Mouse (Mus musculus): ENCODE data around the gene Ntm. TPM values are rescaled to one million over a fixed set of nuclear protein-coding genes. Genes with fewer than 3 reads are reported as not detected.

The Ntm gene
- polyA plus RNA-seq, 1 experiment from 2014 or later, result 0.66 TPM

DNA sequence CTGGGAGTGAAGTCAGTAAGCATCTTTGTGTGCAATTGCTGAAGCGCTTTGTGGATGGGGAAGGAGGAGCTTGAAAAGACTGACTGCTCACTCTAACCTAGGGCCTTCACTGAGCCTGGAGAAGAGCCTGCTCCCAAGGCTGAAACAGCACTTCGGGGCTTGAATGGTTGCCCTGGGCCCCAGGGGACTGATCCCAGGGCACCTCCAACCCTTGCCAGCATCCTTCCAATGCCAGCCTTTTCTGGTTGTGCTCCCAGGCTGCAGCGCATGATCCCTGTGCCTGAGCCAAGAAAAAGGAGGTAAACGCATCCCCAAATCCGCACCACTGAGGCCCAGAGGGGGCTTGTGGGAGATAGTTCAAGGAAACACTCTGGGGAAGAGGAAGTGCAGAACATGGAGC, 128.0 kb downstream of the Ntm start:
- Histone ChIP-seq H3K9ac (no peak overlapping the region), H3K4me1 (replicated peaks) (no peaks in the 10 kb centered on the region), H3K9me3 (replicated peaks) (no peaks in the 10 kb centered on the region), H3K27ac (replicated peaks) (no peak overlapping the region), H3K27me3 (no peaks in the 10 kb centered on the region), H3K4me2 (no peak overlapping the region), H3K36me3 (replicated peaks) (no peaks in the 10 kb centered on the region), H3K4me3 (replicated peaks) (no peak overlapping the region)
- WGBS (ENCODE audit: insufficient replicate concordance), result 66% methylated on average over 5 of the region's 5 CpGs
- no peak for ATAC-seq (ENCODE audit: insufficient read depth)

DNA sequence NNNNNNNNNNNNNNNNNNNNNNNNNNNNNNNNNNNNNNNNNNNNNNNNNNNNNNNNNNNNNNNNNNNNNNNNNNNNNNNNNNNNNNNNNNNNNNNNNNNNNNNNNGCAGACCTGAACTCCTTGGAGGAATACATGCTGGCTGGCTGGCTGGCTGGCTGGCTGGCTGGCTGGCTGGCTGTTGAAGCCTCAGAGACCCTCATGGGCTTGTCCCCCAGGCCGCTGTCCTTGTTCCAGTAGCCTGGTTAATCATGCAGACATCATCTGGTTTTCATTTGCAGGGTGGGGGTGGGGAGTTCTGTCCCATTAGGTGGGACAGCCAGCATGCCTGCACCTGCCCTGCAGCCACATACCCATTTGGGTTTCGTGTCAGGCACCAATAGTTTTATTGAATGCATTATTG, 129.2 kb downstream of the Ntm start:
- Histone ChIP-seq H3K27me3 (no peaks in the 10 kb centered on the region), H3K4me2 (no peak overlapping the region), H3K27ac (replicated peaks) (no peak overlapping the region), H3K36me3 (replicated peaks) (no peaks in the 10 kb centered on the region), H3K9me3 (replicated peaks) (no peaks in the 10 kb centered on the region), H3K4me3 (replicated peaks) (no peak overlapping the region), H3K4me1 (replicated peaks) (no peaks in the 10 kb centered on the region), H3K9ac (no peak overlapping the region)
- no peak for ATAC-seq (ENCODE audit: insufficient read depth)
- WGBS (ENCODE audit: insufficient replicate concordance), result 30% methylated on average over 2 of the region's 2 CpGs

DNA sequence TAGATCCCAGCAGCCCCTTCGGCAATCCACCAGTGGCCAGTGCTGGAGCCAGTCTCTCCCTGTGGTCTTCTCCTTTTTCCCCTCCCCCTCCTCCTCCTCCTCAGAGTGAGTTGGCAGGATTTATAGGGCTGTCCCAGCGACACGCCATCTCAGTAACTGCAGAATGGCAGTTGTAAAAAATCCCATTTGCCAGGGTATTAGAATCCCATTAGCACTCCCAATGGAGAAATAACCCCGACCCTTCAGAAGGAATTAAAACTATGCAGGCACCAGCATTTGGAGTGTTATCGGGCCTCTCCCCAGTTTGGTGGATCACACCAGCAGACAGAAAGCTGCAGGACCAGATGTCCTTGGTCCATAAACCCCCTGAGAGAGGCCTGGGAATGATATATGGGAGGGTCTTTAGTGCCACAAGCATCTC, 135.7 kb downstream of the Ntm start:
- no peak for ATAC-seq (ENCODE audit: insufficient read depth)

DNA sequence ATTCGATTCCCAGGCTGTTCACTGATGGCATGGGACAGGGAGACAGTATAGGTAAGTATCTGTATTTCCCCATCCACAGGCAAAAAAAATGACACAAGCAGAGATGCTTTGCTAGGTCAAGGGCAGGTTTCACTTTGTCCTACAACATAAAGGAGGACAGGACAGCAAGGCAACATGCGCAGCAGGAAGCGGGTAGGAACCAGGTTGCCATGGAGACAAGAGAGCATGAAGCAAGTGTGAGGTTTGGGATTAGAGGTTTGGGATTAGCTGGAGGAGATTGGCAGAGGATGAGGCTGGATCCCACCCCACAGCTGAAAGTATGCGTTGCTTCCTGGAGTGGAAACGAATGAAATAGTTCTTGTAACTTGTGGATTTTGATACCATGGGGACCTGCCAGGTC, 137.7 kb downstream of the Ntm start:
- Histone ChIP-seq H3K36me3 (replicated peaks) (no peaks in the 10 kb centered on the region), H3K9me3 (replicated peaks) (no peaks in the 10 kb centered on the region), H3K9ac (no peak overlapping the region), H3K27ac (replicated peaks) (no peak overlapping the region), H3K4me1 (replicated peaks) (no peaks in the 10 kb centered on the region), H3K27me3 (no peaks in the 10 kb centered on the region), H3K4me2 (no peak overlapping the region), H3K4me3 (replicated peaks) (no peak overlapping the region)
- no peak for ATAC-seq (ENCODE audit: insufficient read depth)
- 71% methylated on average over 5 of the region's 5 CpGs for WGBS (ENCODE audit: insufficient replicate concordance)

More for the DNA sequence above, 135.7 kb downstream of the Ntm start:
- Histone ChIP-seq H3K4me2 (no peak overlapping the region), H3K9me3 (replicated peaks) (no peaks in the 10 kb centered on the region), H3K27me3 (no peaks in the 10 kb centered on the region), H3K27ac (replicated peaks) (no peak overlapping the region), H3K36me3 (replicated peaks) (no peaks in the 10 kb centered on the region), H3K9ac (no peak overlapping the region), H3K4me3 (replicated peaks) (no peak overlapping the region), H3K4me1 (replicated peaks) (no peaks in the 10 kb centered on the region)
- 25% methylated on average over 5 of the region's 5 CpGs for WGBS (ENCODE audit: insufficient replicate concordance)

DNA sequence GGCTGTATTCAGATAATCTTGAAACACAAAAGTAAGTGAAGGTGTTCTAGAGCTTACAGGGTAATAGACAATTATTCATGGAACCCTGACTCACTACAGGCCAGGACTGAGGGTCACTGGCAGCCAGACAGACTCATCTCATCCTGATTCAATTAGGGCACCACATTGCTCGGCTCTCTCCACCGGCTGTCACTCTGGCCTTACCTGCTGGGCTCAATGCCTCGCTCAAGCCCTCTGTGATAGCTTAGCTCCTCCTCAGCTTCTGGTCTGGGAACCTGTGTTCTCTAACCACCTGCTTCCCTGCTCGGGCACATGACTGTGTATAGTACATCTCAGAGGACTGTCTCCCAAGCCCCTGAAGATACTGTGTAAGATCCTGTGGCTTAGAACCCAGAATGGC, 139.2 kb downstream of the Ntm start:
- no peak for ATAC-seq (ENCODE audit: insufficient read depth)
- H3K4me3 ChIP-seq (replicated peaks), result no peak overlapping the region

DNA sequence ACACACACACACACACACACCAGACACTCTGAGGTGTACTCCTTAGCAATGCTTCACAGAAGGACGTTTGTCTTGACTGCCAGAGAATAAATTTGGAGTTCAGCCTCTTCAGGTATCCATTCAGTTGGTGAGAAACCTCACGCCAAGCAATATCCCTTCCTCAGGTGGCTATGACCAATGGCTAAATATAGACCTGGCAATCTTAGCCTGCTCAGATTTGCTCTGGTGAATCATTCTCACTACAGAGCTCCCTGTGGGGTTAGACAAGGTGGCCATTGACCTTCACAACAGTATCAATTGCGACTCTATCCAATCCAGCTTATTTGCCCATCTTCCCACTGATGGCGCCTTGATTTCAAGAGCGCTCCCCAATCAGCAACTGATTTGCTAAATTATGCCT, 150.3 kb downstream of the Ntm start:
- WGBS (ENCODE audit: insufficient replicate concordance), result 57% methylated on average over 5 of the region's 5 CpGs
- Histone ChIP-seq H3K9me3 (replicated peaks) (no peaks in the 10 kb centered on the region), H3K27me3 (no peaks in the 10 kb centered on the region), H3K36me3 (replicated peaks) (no peaks in the 10 kb centered on the region), H3K27ac (replicated peaks) (no peak overlapping the region), H3K9ac (no peak overlapping the region), H3K4me1 (replicated peaks) (no peaks in the 10 kb centered on the region), H3K4me2 (no peak overlapping the region), H3K4me3 (replicated peaks) (no peak overlapping the region)
- no peak for ATAC-seq (ENCODE audit: insufficient read depth)

More for the DNA sequence above, 139.2 kb downstream of the Ntm start:
- H3K9ac ChIP-seq, result no peak overlapping the region
- H3K27me3 ChIP-seq, result no peaks in the 10 kb centered on the region
- H3K9me3 ChIP-seq (replicated peaks), result no peaks in the 10 kb centered on the region
- no peak overlapping the region for H3K4me2 ChIP-seq
- H3K36me3 ChIP-seq (replicated peaks), result no peaks in the 10 kb centered on the region
- H3K27ac ChIP-seq (replicated peaks), result no peak overlapping the region
- 56% methylated on average over 4 of the region's 4 CpGs for WGBS (ENCODE audit: insufficient replicate concordance)
- no peaks in the 10 kb centered on the region for H3K4me1 ChIP-seq (replicated peaks)

DNA sequence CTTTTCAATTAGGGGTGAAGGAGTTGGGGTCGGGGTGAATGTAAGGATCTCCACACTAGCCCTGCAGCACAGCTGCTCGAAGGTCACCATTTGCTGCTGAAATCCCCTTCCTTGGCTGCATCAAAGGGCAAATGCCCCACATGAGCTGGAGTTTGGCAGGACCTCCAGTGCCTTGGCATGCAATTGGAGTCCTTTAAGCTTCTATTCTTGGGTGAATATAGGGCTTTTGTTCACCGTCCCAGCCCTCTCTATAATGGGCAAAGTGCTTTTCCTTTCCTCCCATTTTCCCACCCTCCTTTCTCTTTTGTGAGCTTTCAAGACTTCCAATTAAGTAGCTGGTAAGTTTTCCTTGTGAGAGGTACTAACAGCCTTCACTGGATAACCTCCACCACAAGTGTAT, 156.2 kb downstream of the Ntm start:
- H3K4me3 ChIP-seq (replicated peaks), result no peak overlapping the region
- H3K4me2 ChIP-seq, result no peak overlapping the region
- no peaks in the 10 kb centered on the region for H3K27me3 ChIP-seq
- H3K36me3 ChIP-seq (replicated peaks), result no peaks in the 10 kb centered on the region
- no peaks in the 10 kb centered on the region for H3K9me3 ChIP-seq (replicated peaks)
- 49% methylated on average over 3 of the region's 3 CpGs for WGBS (ENCODE audit: insufficient replicate concordance)
- no peak for ATAC-seq (ENCODE audit: insufficient read depth)
- H3K9ac ChIP-seq, result no peak overlapping the region
- H3K4me1 ChIP-seq (replicated peaks), result no peaks in the 10 kb centered on the region
- no peak overlapping the region for H3K27ac ChIP-seq (replicated peaks)

DNA sequence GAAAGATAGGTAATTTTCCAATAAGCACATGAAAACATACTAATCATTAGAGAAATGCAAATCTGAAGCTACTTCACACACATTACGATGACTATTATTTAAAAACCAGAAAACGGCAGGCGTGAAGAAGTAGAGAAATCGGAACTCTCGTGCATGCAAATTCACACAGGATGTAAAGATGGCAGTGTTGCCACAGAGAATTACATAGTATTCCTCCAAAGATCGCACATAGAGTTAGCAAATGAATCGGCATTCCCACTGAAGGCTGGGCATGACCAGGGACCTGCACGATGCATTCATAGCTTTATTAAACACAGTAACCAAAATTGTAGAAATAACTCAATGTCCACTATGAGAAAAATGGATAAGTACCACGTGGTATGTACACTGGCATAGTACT, 158.5 kb downstream of the Ntm start:
- H3K4me2 ChIP-seq, result no peak overlapping the region
- no peak overlapping the region for H3K4me3 ChIP-seq (replicated peaks)
- H3K9me3 ChIP-seq (replicated peaks), result no peaks in the 10 kb centered on the region
- ATAC-seq (ENCODE audit: insufficient read depth), result no peak
- H3K36me3 ChIP-seq (replicated peaks), result no peaks in the 10 kb centered on the region
- no peak overlapping the region for H3K9ac ChIP-seq
- no peak overlapping the region for H3K27ac ChIP-seq (replicated peaks)
- H3K4me1 ChIP-seq (replicated peaks), result no peaks in the 10 kb centered on the region
- no peaks in the 10 kb centered on the region for H3K27me3 ChIP-seq
- WGBS (ENCODE audit: insufficient replicate concordance), result 69% methylated on average over 9 of the region's 9 CpGs

DNA sequence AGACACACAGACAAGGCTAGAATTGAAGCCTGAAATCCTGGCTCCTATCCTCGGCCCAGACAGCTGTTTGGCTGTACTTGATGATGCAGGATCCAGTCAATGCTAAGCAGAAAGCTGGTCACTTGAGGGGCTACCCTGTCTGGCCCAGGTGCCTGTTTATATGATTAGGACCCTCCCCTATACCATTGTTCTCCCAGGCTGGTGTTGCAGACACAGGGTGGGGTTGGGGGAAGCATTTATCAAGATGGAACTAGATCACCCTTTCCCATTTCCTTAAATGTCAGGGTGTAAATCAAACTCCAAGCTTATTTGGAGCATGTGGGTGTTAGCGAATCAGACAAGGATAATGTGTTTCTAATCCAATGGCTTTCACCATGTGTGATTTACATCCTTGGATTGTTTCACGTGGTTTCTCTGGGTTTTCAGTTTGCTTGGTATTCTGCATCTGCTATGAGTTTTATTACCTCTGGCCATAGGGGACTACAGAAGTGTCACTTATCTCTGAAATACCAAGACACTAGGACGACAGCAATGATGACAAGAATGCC, 159.1 kb downstream of the Ntm start:
- Histone ChIP-seq H3K4me3 (replicated peaks) (no peak overlapping the region), H3K4me1 (replicated peaks) (no peaks in the 10 kb centered on the region), H3K27ac (replicated peaks) (no peak overlapping the region), H3K36me3 (replicated peaks) (no peaks in the 10 kb centered on the region), H3K27me3 (no peaks in the 10 kb centered on the region), H3K9ac (no peak overlapping the region), H3K9me3 (replicated peaks) (no peaks in the 10 kb centered on the region), H3K4me2 (no peak overlapping the region)
- 42% methylated on average over 4 of the region's 4 CpGs for WGBS (ENCODE audit: insufficient replicate concordance)
- ATAC-seq (ENCODE audit: insufficient read depth), result no peak

DNA sequence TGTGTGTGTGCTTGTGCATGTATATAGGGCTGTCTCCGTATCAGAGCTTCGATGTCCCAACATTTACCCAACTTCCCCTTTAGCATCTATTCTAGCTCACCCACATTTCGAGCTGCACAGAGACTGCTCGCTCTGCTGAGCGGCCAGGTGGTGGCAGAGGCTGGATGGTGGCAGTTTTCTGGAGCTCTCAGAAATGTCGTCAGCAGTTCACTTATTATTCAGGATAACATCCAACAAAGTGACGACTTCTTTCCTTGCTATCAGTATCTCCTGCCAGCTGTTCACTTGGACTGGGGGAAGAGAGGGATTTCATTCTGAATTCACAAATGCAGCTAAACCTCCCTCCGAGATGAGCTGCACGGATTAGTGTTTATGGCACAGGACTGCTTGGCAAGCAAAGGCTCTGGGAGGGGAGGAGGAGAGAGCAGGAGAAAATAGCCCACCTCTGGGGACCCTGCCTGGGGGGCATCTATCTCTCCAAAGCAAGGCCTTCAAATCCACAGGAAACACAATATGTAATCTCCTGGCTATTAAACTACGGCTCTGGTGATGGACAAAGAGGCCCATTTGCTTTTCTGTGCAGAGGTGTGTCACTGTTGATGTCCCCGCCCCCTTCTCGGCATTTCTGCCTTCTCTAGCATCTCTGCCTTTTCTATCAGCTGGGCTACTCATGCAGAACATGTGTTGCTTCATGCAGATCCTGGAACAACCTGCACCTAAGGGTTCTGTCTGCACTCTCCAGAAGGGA, 159.8 kb downstream of the Ntm start:
- H3K27ac ChIP-seq (replicated peaks), result no peak overlapping the region
- H3K9ac ChIP-seq, result no peak overlapping the region
- H3K36me3 ChIP-seq (replicated peaks), result no peaks in the 10 kb centered on the region
- 34% methylated on average over 12 of the region's 12 CpGs for whole genome bisulfite sequencing (ENCODE audit: insufficient replicate concordance)
- no peaks in the 10 kb centered on the region for H3K27me3 ChIP-seq
- H3K4me3 ChIP-seq (replicated peaks), result no peak overlapping the region
- no peaks in the 10 kb centered on the region for H3K4me1 ChIP-seq (replicated peaks)
- H3K4me2 ChIP-seq, result no peak overlapping the region
- ATAC-seq (ENCODE audit: insufficient read depth), result no peak
- no peaks in the 10 kb centered on the region for H3K9me3 ChIP-seq (replicated peaks)

DNA sequence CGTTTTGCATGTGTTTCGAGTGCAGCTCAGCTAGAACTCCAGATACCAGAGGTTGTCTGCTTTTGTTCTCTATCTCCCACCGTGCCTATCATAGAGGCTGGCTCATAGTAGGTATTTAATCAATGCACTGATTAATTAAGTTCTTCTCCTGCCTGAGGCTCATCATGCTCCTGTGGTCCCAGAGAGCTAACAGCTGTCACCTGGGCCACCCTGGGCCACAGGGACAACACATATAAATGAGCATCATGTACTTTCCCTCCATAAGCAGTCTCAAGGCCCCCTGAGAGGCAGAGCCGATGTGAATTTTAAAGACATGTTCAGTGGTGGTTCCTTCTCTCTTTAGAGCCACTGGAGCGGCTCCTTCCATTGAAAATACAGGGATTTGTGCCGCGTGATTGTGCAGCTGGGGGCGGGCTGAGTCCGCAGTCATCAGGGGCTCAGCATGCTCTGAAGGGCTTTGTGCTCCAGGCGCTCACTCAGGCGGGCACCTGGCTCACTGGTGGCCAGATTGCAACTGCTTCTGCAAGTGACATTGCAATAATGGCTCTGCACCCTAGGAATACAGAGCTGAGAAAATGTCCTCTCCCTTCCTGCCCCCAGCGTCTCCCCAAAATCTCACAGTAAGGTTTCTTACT, 160.8 kb downstream of the Ntm start:
- Histone ChIP-seq H3K27me3 (no peaks in the 10 kb centered on the region), H3K9ac (no peak overlapping the region), H3K4me3 (replicated peaks) (no peak overlapping the region), H3K9me3 (replicated peaks) (no peaks in the 10 kb centered on the region), H3K27ac (replicated peaks) (no peak overlapping the region), H3K4me2 (no peak overlapping the region), H3K36me3 (replicated peaks) (no peaks in the 10 kb centered on the region), H3K4me1 (replicated peaks) (no peaks in the 10 kb centered on the region)
- ATAC-seq (ENCODE audit: insufficient read depth), result no peak
- 66% methylated on average over 12 of the region's 12 CpGs for WGBS (ENCODE audit: insufficient replicate concordance)

Measured in liver, embryonic 15.5 days (tissue).